ENCODE assay signal across 7 mouse cellular contexts in the genomic region with DNA sequence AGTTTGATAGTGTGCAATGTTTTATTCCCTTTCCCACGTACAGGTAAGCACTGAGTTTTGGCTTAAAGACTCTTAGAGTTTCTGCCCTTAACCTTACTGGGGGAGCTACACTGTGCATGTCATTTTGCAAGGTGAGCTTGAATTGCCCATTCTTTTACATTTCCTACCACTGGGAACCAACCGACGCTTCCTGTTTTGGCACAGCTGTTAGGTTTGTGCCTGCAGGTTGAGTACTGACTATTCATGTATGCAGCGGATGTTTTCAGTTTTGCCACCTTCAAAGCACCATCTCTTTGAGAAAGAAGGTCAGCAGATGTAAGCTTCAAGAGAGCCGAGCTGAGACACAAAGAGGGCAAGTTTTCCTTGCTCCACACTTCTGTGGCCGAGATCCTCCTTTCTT. TPM values are rescaled to one million over a fixed set of nuclear protein-coding genes. Genes with fewer than 3 reads are reported as not detected.
DNase-seq lines count a peak whose midpoint lies in the region; ATAC-seq lines count a peak whose summit lies in the region.

No protein-coding gene starts in this region.

- peaks cover 11% of the 10 kb centered on the region for H3K36me3 ChIP-seq in forebrain, embryonic 15.5 days

- peaks cover 21% of the 10 kb centered on the region for H3K4me1 ChIP-seq in forebrain, embryonic 15.5 days

- no peak for ATAC-seq in forebrain, embryonic 15.5 days (replicated peaks)
- ATAC-seq in megakaryocyte progenitor cell, adult 5-6 weeks (replicated peaks; ENCODE audit: poor library complexity) = 0 out of 2 replicates have a peak, but pooled peaks have one; percentile 6

- peak; percentile 23 for DNase-seq in 416B (ENCODE audit: low read depth)
- peak; percentile 18 to 45 for DNase-seq in CD8-positive naive resting alpha-beta T cell, adult 2 months (ENCODE audit: low read depth in 2 of 2, low spot score in 2 of 2)
- peak; percentile 70 for DNase-seq in thymus, postnatal 25 days
- DNase-seq in urinary bladder, postnatal 10 days (ENCODE audit: low spot score) = no peak
- DNase-seq in layer of hippocampus, adult 8-10 months (ENCODE audit: low spot score in 2 of 2) = no peak

- H3K27me3 ChIP-seq in forebrain, embryonic 15.5 days = no peaks in the 10 kb centered on the region

- H3K9me3 ChIP-seq in forebrain, embryonic 15.5 days = no peaks in the 10 kb centered on the region

- WGBS in forebrain, embryonic 15.5 days = 34% methylated on average over 6 of the region's 6 CpGs

- peak overlapping the region; percentile 46 for H3K4me2 ChIP-seq in forebrain, embryonic 15.5 days (replicated peaks)

- peak overlapping the region; percentile 95; the same call in 1 of the 2 replicates for H3K27ac ChIP-seq in forebrain, embryonic 15.5 days (replicated peaks)

- H3K4me3 ChIP-seq in forebrain, embryonic 15.5 days = peak overlapping the region; percentile 86

- H3K9ac ChIP-seq in forebrain, embryonic 15.5 days (replicated peaks) = peak overlapping the region; percentile 24; the same call in 1 of the 2 replicates

RNA-seq across cellular contexts. Expression of a gene that starts 1.3 kb away (rescaled TPM):
- 88.4 and 89.8 TPM in 2 replicates for polyA plus RNA-seq in forebrain, embryonic 15.5 days (2015; fragmentation: Nextera tagmentation; extraction: Ambion mirVana)
- 44.5 and 48.0 TPM in 2 replicates for total RNA-seq in megakaryocyte progenitor cell, adult 5-6 weeks (2015)
- total RNA-seq in megakaryocyte progenitor cell, adult 5-6 weeks (2017) = 19.6 and 26.6 TPM in 2 replicates
- 10 to 100 TPM; 12.1 to 14.0 (median 12.9) TPM for total RNA-seq in layer of hippocampus, adult 8-10 months (2022)

RNA-seq across cellular contexts. Expression of a gene that starts 45.5 kb away (rescaled TPM):
- polyA plus RNA-seq in forebrain, embryonic 15.5 days (2015; fragmentation: Nextera tagmentation; extraction: Ambion mirVana) = 10.5 and 13.4 TPM in 2 replicates
- total RNA-seq in megakaryocyte progenitor cell, adult 5-6 weeks (2015) = 29.4 and 34.6 TPM in 2 replicates
- 8.7 and 9.0 TPM in 2 replicates for total RNA-seq in megakaryocyte progenitor cell, adult 5-6 weeks (2017)
- 10 to 100 TPM; 23.3 to 32.6 (median 26.6) TPM for total RNA-seq in layer of hippocampus, adult 8-10 months (2022)

Comparison
In these comparisons a context has a peak if more than half of its experiments do, and no peak if none do; other contexts are left out.
1. DNase-seq: peak in 416B (single experiment), CD8-positive naive resting alpha-beta T cell, adult 2 months (2 of 2) and thymus, postnatal 25 days (single experiment); none in urinary bladder, postnatal 10 days (single experiment) and layer of hippocampus, adult 8-10 months (0 of 2).